Mouse (Mus musculus) megakaryocyte, embryonic 14.5 days (primary cell): ENCODE data around the gene Dtx3.

ENCODE experiments used
- FLI1 ChIP-seq: IDR thresholded peaks from 2 replicates; pipeline ENCODE4 v1.6.1; 2012; ENCODE audit warnings: low read length, inconsistent platforms, mixed read lengths
- GATA1 ChIP-seq: IDR thresholded peaks from 3 replicates; pipeline ENCODE4 v1.6.1; 2012; ENCODE audit warnings: mixed read lengths, low read length, inconsistent platforms, borderline replicate concordance

DNA sequence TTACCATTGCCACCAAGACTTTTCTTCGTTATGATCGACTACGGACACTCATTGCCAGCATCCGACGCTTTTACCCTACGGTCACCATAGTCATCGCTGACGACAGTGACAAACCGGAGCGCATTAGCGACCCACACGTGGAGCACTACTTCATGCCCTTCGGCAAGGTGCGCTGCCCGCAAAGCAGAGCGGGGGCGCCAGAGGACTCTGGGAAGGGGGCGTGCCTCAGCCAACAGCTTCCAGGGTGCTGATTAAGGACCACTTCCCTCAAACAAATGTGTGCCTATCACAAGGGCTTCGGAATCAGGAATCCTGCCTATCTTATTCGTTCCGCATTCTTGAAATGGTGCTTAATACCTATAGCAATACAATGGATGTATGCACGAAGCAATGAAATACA, 25.5 kb downstream of the Dtx3 start:
- TF ChIP-seq GATA1: no peak
- no peak for TF ChIP-seq FLI1
